Mouse (Mus musculus) hematopoietic stem cell, adult 5-6 weeks (primary cell): ENCODE measurements around the gene Olfr186. TPM values are rescaled to one million over a fixed set of nuclear protein-coding genes. Genes with fewer than 3 reads are reported as not detected.
"Not testable (repeated sequence)": the region's sequence is repeated elsewhere in the genome, so short reads cannot be mapped to it uniquely, and the experiment has no call there.

Experiments
- ATAC-seq, 2 experiments: fragments of 125-278 bp in 1 of 2; replicated peaks in 1 of 2; 2 replicates each; pipeline ENCODE4 v1.8.0; 2016 to 2017; ENCODE audit warnings: inconsistent platforms in 2 of 2, mild to moderate bottlenecking in 2 of 2, moderate number of reproducible peaks in 2 of 2, low read depth in 1 of 2, moderate TSS enrichment in 1 of 2; ENCODE audit not compliant: low FRiP score in 2 of 2, poor library complexity in 2 of 2, severe bottlenecking in 2 of 2, insufficient read depth in 1 of 2, low TSS enrichment in 1 of 2
- total RNA-seq: library from RNA; stranded (forward); fragments of 172-1452, 232-1000 nt; gene quantifications from 2 replicates; pipeline ENCODE4 v1.2.3, GENCODE M21; 2017

Gene Olfr186
- not detected in 2 replicates for total RNA-seq

- ATAC-seq = no peak
These were observed at the start of gene Olfr186 for GRCm38 (mm10) chr16:59030191-59030590. TSS of gene Olfr186 (minus strand) at chr16:59030291.

- ATAC-seq = no peak
These were observed 47.8 kb upstream of the Olfr186 start, which contains the start of gene Olfr190 for GRCm38 (mm10) chr16:59077905-59078304. TSS of gene Olfr190 (minus strand) at chr16:59078005.

GRCm38 (mm10) chr16:59073520-59073919 is 43.4 kb upstream of the Olfr186 start:
- ATAC-seq = no peak

GRCm38 (mm10) chr16:59071755-59072154 is 41.7 kb upstream of the Olfr186 start:
- no peak for ATAC-seq

GRCm38 (mm10) chr16:59062411-59062810 is 32.3 kb upstream of the Olfr186 start:
- not testable (repeated sequence) for ATAC-seq

- ATAC-seq = not testable (repeated sequence)
These were observed 19.2 kb upstream of the Olfr186 start for GRCm38 (mm10) chr16:59049286-59049685.

GRCm38 (mm10) chr16:59048860-59049259 is 18.8 kb upstream of the Olfr186 start:
- no peak for ATAC-seq

- no peak for ATAC-seq
These were observed 17.5 kb upstream of the Olfr186 start for GRCm38 (mm10) chr16:59047579-59047978.

GRCm38 (mm10) chr16:59045835-59046234 is 15.7 kb upstream of the Olfr186 start:
- no peak for ATAC-seq

GRCm38 (mm10) chr16:59039710-59040109 is 9.6 kb upstream of the Olfr186 start, which contains the start of gene Olfr187:
TSS of gene Olfr187 (minus strand) at chr16:59039767.
- no peak for ATAC-seq

GRCm38 (mm10) chr16:59013357-59014018 is 16.6 kb downstream of the Olfr186 start:
- ATAC-seq = no peak

GRCm38 (mm10) chr16:59007146-59007545 is 22.9 kb downstream of the Olfr186 start:
- no peak for ATAC-seq

GRCm38 (mm10) chr16:58995057-58995456 is 35.0 kb downstream of the Olfr186 start, which contains the start of gene Olfr183:
TSS of gene Olfr183 (plus strand) at chr16:58995357.
- ATAC-seq = no peak

Other genes starting within 250 kb of the Olfr186 start
- gene Olfr173, start 230.0 kb downstream of the Olfr186 start, total RNA-seq = not detected in 2 replicates
- not detected in 2 replicates for gene Olfr175-ps1, start 203.5 kb downstream of the Olfr186 start, total RNA-seq
- gene Olfr177, start 155.5 kb downstream of the Olfr186 start, total RNA-seq = not detected in 2 replicates
- not detected in 2 replicates for gene Olfr178, start 138.2 kb downstream of the Olfr186 start, total RNA-seq
- not detected in 2 replicates for gene Olfr181, start 101.5 kb downstream of the Olfr186 start, total RNA-seq
- gene Olfr180, start 100.9 kb downstream of the Olfr186 start, total RNA-seq = not detected in 2 replicates
- gene Olfr183, start 34.9 kb downstream of the Olfr186 start, total RNA-seq = not detected in 2 replicates
- not detected in 2 replicates for gene Olfr187, start 9.5 kb upstream of the Olfr186 start, total RNA-seq
- not detected in 2 replicates for gene Olfr190, start 47.7 kb upstream of the Olfr186 start, total RNA-seq
- not detected in 2 replicates for gene Olfr191, start 59.5 kb upstream of the Olfr186 start, total RNA-seq
- not detected in 2 replicates for gene Olfr193, start 81.6 kb upstream of the Olfr186 start, total RNA-seq
- not detected in 2 replicates for gene Olfr194, start 90.8 kb upstream of the Olfr186 start, total RNA-seq
- gene Olfr195, start 116.8 kb upstream of the Olfr186 start, total RNA-seq = not detected in 2 replicates
- gene Olfr196, start 140.2 kb upstream of the Olfr186 start, total RNA-seq = not detected in 2 replicates
- not detected in 2 replicates for gene Olfr198, start 173.2 kb upstream of the Olfr186 start, total RNA-seq
- not detected in 2 replicates for gene Olfr199, start 189.5 kb upstream of the Olfr186 start, total RNA-seq
- not detected in 2 replicates for gene Olfr201, start 242.3 kb upstream of the Olfr186 start, total RNA-seq